Mouse (Mus musculus): ENCODE data around the gene Eif1.

GRCm38 (mm10) chr11:100307900-100308299 lies 11.8 kb upstream of the Eif1 start:
- TF ChIP-seq CTCF (IDR thresholded peaks at IDR 0.05; ENCODE audit: control insufficient read depth, insufficient read depth, insufficient replicate concordance, low read depth, low read length) (no peak), POLR2A (IDR thresholded peaks at IDR 0.05; ENCODE audit: control insufficient read depth, low read depth, low read length) (no peak)

All from testis, adult 2 months (tissue).